Mouse (Mus musculus): ENCODE measurements around the gene Tmem63a.

DNA sequence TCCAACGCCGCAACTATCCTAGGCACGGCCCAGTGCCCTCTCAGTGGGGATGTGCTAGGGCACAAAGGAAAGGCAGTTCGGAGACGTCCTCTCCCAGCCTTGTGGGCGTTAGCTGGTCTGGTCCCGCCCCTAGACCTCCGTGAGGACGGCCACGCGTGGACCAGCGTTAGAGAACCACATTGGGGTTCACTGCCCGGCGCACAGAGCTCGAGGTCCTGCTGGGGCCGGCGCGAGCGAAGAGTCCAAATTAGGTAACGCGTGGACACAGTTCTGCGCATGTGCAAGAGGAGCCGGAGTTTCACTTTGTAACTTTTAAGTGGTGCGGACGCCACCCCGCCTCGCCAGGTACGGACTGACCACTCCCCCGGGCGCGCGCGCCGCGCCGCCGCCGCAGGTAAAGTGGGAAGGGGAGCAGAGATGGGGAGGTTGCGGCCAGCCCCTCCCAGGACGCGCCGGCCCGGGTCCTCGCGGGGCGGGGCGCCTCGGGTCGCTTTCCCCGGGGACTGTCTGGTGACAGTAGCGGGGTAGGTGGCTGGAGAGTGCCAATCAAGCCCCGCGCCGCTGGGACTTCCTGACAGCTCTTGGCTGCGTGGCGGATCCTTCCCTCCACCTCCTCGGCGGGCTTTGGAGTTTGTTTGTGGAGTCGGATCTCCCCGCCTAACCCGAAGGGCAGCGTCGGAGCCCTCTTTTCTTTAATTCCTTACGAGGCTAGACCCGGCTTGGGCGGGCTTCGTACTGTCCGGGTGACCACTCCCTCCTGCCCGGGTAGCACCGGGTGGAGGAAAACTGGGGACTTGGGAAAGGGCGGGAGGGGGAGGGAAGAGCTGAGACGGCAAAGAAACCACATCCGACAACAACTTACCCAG is at the start of gene Tmem63a:
- TF ChIP-seq ZC3H11A (IDR thresholded peaks at IDR 0.05; ENCODE audit: borderline replicate concordance, low read depth, low read length) (no peak), CHD2 (IDR thresholded peaks at IDR 0.05; ENCODE audit: low read depth, low read length) (no peak), MAFK (IDR thresholded peaks at IDR 0.05; ENCODE audit: insufficient read depth, low read depth, low read length) (no peak), ZNF384 (IDR thresholded peaks at IDR 0.05; ENCODE audit: low read depth, low read length) (no peak), HCFC1 (IDR thresholded peaks at IDR 0.05; ENCODE audit: borderline replicate concordance, insufficient read depth, low read length) (no peak)

Data from ES-E14 (cell line).